Mouse (Mus musculus) heart, postnatal 4 days (tissue): Measurements from ENCODE around the gene Atp2b2. TPM values are rescaled to one million over a fixed set of nuclear protein-coding genes. Genes with fewer than 3 reads are reported as not detected.
A peak's percentile ranks its signal among the peaks of the same experiment; 100 is the strongest.

ENCODE experiments used
- DNase-seq: peaks from one replicate; pipeline ENCODE4 v3.0.0; 2021
- total RNA-seq, 2 experiments: library from RNA; stranded (reverse); gene quantifications; 2 replicates each; pipeline ENCODE4 v1.2.3; 2021

The Atp2b2 gene
- total RNA-seq, 2 experiments from 2014 or later = 0.88 to 1.2 TPM

GRCm38 (mm10) chr6:113856095-113856646, 186.2 kb downstream of the Atp2b2 start:
- no peak for DNase-seq

GRCm38 (mm10) chr6:113855581-113855980, 186.8 kb downstream of the Atp2b2 start:
- DNase-seq = no peak

- DNase-seq = peak; percentile 89
These were observed 190.1 kb downstream of the Atp2b2 start for GRCm38 (mm10) chr6:113852318-113852717.

- no peak for DNase-seq
These were observed 192.6 kb downstream of the Atp2b2 start for GRCm38 (mm10) chr6:113849819-113850218.

- DNase-seq = no peak
These were observed 193.8 kb downstream of the Atp2b2 start for GRCm38 (mm10) chr6:113848655-113849054.

- DNase-seq = no peak
These were observed 195.3 kb downstream of the Atp2b2 start for GRCm38 (mm10) chr6:113847092-113847491.

- peak; percentile 39 for DNase-seq
These were observed 199.2 kb downstream of the Atp2b2 start for GRCm38 (mm10) chr6:113843248-113843647.

GRCm38 (mm10) chr6:113838493-113838892, 203.9 kb downstream of the Atp2b2 start:
- no peak for DNase-seq

- DNase-seq = no peak
These were observed 204.7 kb downstream of the Atp2b2 start for GRCm38 (mm10) chr6:113837740-113838139.

GRCm38 (mm10) chr6:113836545-113836944, 205.9 kb downstream of the Atp2b2 start:
- no peak for DNase-seq

GRCm38 (mm10) chr6:113830463-113830862, 211.9 kb downstream of the Atp2b2 start:
- DNase-seq = no peak

- no peak for DNase-seq
These were observed 215.1 kb downstream of the Atp2b2 start for GRCm38 (mm10) chr6:113827309-113827708.

- DNase-seq = peak; percentile 40
These were observed 220.0 kb downstream of the Atp2b2 start for GRCm38 (mm10) chr6:113822417-113822816.

- DNase-seq = no peak
These were observed 225.7 kb downstream of the Atp2b2 start for GRCm38 (mm10) chr6:113816690-113817089.

- no peak for DNase-seq
These were observed 231.0 kb downstream of the Atp2b2 start for GRCm38 (mm10) chr6:113811462-113811861.

GRCm38 (mm10) chr6:113810667-113811066, 231.7 kb downstream of the Atp2b2 start:
- no peak for DNase-seq

GRCm38 (mm10) chr6:113806241-113806640, 236.2 kb downstream of the Atp2b2 start:
- DNase-seq = no peak

GRCm38 (mm10) chr6:113801233-113801632, 241.2 kb downstream of the Atp2b2 start:
- DNase-seq = no peak

GRCm38 (mm10) chr6:113799915-113800314, 242.5 kb downstream of the Atp2b2 start:
- no peak for DNase-seq

- no peak for DNase-seq
These were observed 243.1 kb downstream of the Atp2b2 start for GRCm38 (mm10) chr6:113799349-113799748.

GRCm38 (mm10) chr6:113798921-113799320, 243.5 kb downstream of the Atp2b2 start:
- DNase-seq = no peak

- DNase-seq = peak; percentile 88
These were observed 247.1 kb downstream of the Atp2b2 start for GRCm38 (mm10) chr6:113795241-113795702.

- no peak for DNase-seq
These were observed 250.0 kb downstream of the Atp2b2 start for GRCm38 (mm10) chr6:113792368-113792767.

- no peak for DNase-seq
These were observed 251.4 kb downstream of the Atp2b2 start for GRCm38 (mm10) chr6:113791012-113791411.

- no peak for DNase-seq
These were observed 254.9 kb downstream of the Atp2b2 start for GRCm38 (mm10) chr6:113787459-113787968.
